Mouse (Mus musculus) ES-E14 (cell line): ENCODE results near the gene Extl1.

Experiments
- CHD2 ChIP-seq: IDR thresholded peaks from 2 replicates; pipeline ENCODE4 v1.6.1; 2014; ENCODE audit warnings: mild to moderate bottlenecking, low read depth, low read length, inconsistent platforms
- HCFC1 ChIP-seq: IDR thresholded peaks from 2 replicates; pipeline ENCODE4 v1.6.1; 2012; ENCODE audit warnings: low read length, inconsistent platforms, borderline replicate concordance; ENCODE audit not compliant: insufficient read depth
- MAFK ChIP-seq: IDR thresholded peaks from 2 replicates; pipeline ENCODE4 v1.6.1; 2014; ENCODE audit warnings: mild to moderate bottlenecking, low read depth, low read length, inconsistent platforms; ENCODE audit not compliant: insufficient read depth
- ZC3H11A ChIP-seq: IDR thresholded peaks from 2 replicates; pipeline ENCODE4 v1.6.1; 2012; ENCODE audit warnings: low read depth, mild to moderate bottlenecking, inconsistent platforms, low read length, borderline replicate concordance
- ZNF384 ChIP-seq: IDR thresholded peaks from 2 replicates; pipeline ENCODE4 v1.6.1; 2012; ENCODE audit warnings: low read depth, low read length, inconsistent platforms

- no peak for TF ChIP-seq ZC3H11A
- no peak for TF ChIP-seq MAFK
- no peak for TF ChIP-seq ZNF384
- TF ChIP-seq HCFC1 = no peak
- no peak for TF ChIP-seq CHD2
These were observed 76.1 kb downstream of the Extl1 start for GRCm38 (mm10) chr4:134307367-134308072.
